Mouse (Mus musculus): ENCODE data around the gene Nol9. TPM values are rescaled to one million over a fixed set of nuclear protein-coding genes. Genes with fewer than 3 reads are reported as not detected.
A peak's percentile ranks its signal among the peaks of the same experiment; 100 is the strongest.

Nol9 gene
- polyA plus RNA-seq, 1 experiment: 18.1 TPM

DNA sequence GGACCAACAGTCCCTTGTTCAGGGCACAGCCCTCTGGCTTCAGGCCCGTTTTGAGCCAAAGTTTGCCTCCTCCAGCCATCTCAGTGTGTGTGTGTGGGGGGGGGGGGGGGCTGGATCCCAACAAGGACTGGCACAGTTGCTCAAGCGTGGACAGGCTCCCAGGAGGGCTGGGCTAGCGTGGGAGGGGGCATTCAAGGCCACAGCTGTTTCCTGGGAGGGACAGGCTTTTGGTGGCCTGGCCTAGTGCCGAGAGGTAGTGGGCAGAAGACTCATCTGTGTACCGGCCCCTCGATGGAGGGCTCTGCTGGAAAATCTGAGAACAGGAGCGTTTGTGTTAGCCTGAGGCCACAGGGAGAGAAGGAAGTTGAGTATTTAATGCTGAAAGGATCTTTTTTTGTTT is 40.8 kb downstream of the Nol9 start:
- Histone ChIP-seq H3K36me3 (ENCODE audit: control insufficient read depth, insufficient read depth, low read length) (no peaks in the 10 kb centered on the region), H3K27ac (ENCODE audit: insufficient read depth, low read depth, low read length) (no peak overlapping the region), H3K27me3 (replicated peaks; ENCODE audit: control insufficient read depth, insufficient read depth, low read length) (no peaks in the 10 kb centered on the region), H3K4me1 (ENCODE audit: control insufficient read depth, insufficient read depth, low read length) (no peaks in the 10 kb centered on the region), H3K4me3 (ENCODE audit: insufficient read depth, low read depth, low read length) (no peak overlapping the region)
- DNase-seq: no peak
- WGBS: 22% methylated on average over 7 of the region's 7 CpGs
- no peak for TF ChIP-seq CTCF (conservative IDR thresholded peaks at IDR 0.05; ENCODE audit: insufficient read depth, insufficient read length, low read depth, low read length)
- no peak for TF ChIP-seq POLR2A (IDR thresholded peaks at IDR 0.05; ENCODE audit: low read depth, low read length)

DNA sequence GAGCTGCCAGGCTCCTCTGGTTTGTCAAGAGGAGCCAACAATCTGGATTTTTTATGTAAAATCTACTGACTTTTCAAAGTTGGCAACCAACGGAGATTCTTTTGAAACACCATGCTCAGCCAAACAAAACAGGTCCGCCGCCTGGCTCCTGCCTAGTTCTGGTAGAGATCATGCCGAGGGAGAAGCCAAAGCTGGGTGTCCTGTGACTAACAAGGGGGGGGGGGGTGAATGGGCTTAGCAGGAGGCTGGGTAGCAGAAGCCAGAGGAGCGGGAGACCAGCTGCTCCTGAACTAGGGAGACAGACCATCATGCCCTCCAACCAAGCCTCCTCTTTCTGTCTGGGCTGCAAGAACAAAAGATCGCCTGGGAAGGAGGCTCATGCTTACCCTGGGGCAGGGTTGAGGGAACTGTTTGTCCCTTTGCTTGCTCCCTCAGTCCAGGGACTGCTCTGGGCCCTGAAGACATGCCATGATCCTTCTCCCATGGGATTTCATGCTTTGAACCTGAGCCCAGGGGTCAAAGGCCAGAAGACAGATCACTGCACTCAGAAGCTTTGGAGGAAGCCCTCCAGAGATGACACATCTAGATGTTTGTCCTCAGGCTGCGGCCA is 44.6 kb downstream of the Nol9 start:
- H3K27ac ChIP-seq (ENCODE audit: insufficient read depth, low read depth, low read length): no peak overlapping the region
- 46% methylated on average over 7 of the region's 7 CpGs for WGBS
- TF ChIP-seq POLR2A (IDR thresholded peaks at IDR 0.05; ENCODE audit: low read depth, low read length) (no peak), CTCF (conservative IDR thresholded peaks at IDR 0.05; ENCODE audit: insufficient read depth, insufficient read length, low read depth, low read length) (no peak)
- H3K4me3 ChIP-seq (ENCODE audit: insufficient read depth, low read depth, low read length): no peak overlapping the region
- DNase-seq: peak; percentile 51
- no peaks in the 10 kb centered on the region for H3K36me3 ChIP-seq (ENCODE audit: control insufficient read depth, insufficient read depth, low read length)
- H3K27me3 ChIP-seq (replicated peaks; ENCODE audit: control insufficient read depth, insufficient read depth, low read length): no peaks in the 10 kb centered on the region
- H3K4me1 ChIP-seq (ENCODE audit: control insufficient read depth, insufficient read depth, low read length): peaks cover 8% of the 10 kb centered on the region; the same call in 1 of the 2 replicates

DNA sequence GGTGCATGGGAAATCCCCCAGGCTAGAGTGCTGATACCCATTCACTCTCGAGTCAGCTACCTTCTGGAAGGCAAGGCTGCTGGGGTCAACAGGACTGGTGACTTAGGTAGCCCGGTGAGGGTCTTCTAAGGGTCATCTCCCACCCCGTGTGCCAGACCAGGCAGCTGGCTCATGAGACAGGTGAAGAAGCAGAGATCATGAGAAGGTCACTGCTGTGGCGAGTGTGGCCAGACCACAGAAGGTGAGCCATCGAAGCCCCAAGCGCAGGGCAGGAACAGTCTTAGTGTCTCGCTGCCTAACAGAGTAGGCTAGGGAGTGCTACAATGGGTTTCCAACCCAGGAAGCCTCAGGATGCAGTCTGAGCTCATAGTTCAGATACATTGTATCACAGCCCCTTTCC is 45.5 kb downstream of the Nol9 start:
- Histone ChIP-seq H3K27me3 (replicated peaks; ENCODE audit: control insufficient read depth, insufficient read depth, low read length) (no peaks in the 10 kb centered on the region), H3K27ac (ENCODE audit: insufficient read depth, low read depth, low read length) (no peak overlapping the region), H3K4me1 (ENCODE audit: control insufficient read depth, insufficient read depth, low read length) (peaks cover 8% of the 10 kb centered on the region; the same call in 1 of the 2 replicates), H3K4me3 (ENCODE audit: insufficient read depth, low read depth, low read length) (no peak overlapping the region), H3K36me3 (ENCODE audit: control insufficient read depth, insufficient read depth, low read length) (no peaks in the 10 kb centered on the region)
- TF ChIP-seq CTCF (conservative IDR thresholded peaks at IDR 0.05; ENCODE audit: insufficient read depth, insufficient read length, low read depth, low read length): no peak
- no peak for TF ChIP-seq POLR2A (IDR thresholded peaks at IDR 0.05; ENCODE audit: low read depth, low read length)
- DNase-seq: no peak
- WGBS: 90% methylated on average over 7 of the region's 7 CpGs

GRCm38 (mm10) chr4:152086505-152087210 is 47.5 kb downstream of the Nol9 start:
- 0 out of 2 replicates have a peak overlapping the region, but pooled peaks have one; percentile 42 for H3K27ac ChIP-seq (ENCODE audit: insufficient read depth, low read depth, low read length)
- H3K27me3 ChIP-seq (replicated peaks; ENCODE audit: control insufficient read depth, insufficient read depth, low read length): no peaks in the 10 kb centered on the region
- peak overlapping the region; percentile 88 for H3K4me3 ChIP-seq (ENCODE audit: insufficient read depth, low read depth, low read length)
- TF ChIP-seq CTCF (conservative IDR thresholded peaks at IDR 0.05; ENCODE audit: insufficient read depth, insufficient read length, low read depth, low read length) (no peak), POLR2A (IDR thresholded peaks at IDR 0.05; ENCODE audit: low read depth, low read length) (no peak)
- H3K4me1 ChIP-seq (ENCODE audit: control insufficient read depth, insufficient read depth, low read length): peaks cover 8% of the 10 kb centered on the region; the same call in 1 of the 2 replicates
- H3K36me3 ChIP-seq (ENCODE audit: control insufficient read depth, insufficient read depth, low read length): no peaks in the 10 kb centered on the region
- WGBS: under 1% methylated on average over 81 of the region's 92 CpGs
- DNase-seq: peak; percentile 78

DNA sequence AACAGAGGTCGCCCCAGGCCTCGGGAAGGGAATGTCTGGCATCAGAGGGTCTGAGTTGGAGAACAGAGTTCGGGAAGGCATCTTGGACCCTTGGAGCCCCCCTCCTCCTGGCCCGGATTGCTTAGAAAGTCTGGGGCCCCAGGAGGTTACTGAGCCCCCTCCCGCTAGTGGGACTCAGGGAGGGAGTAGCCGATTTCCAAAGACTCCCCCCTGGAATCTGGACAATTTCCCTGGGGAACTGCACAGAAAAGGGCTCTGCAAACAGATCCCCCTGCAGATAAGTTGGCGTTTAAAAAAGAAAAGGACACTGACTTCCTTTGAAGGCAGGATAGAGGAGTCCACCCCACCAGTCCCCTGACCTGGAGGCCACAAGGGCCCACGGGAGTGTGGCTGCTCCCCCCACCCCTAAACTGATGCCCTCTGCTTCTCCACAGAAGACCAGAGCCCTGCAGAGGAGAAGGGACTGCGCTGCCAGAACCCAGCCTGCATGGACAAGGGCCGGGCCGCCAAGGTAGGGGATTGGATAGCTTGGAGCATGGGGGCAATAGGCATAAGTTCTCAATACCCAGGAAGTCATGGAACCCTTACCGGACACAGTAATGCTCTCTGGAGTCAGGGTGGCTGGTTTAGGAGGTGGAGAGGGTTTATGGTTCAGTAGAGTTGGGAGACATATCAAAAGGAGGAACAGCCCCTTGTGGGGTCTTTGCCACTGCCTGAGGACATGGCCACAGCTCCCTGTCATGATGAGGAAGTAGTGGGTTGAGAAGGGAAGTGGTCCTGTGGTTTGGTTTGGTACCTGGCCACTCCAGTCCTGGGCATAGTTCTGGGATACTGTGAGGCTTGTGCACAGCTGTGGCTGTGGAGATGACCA is 48.3 kb downstream of the Nol9 start:
- H3K36me3 ChIP-seq (ENCODE audit: control insufficient read depth, insufficient read depth, low read length): no peaks in the 10 kb centered on the region
- no peak for TF ChIP-seq POLR2A (IDR thresholded peaks at IDR 0.05; ENCODE audit: low read depth, low read length)
- TF ChIP-seq CTCF (conservative IDR thresholded peaks at IDR 0.05; ENCODE audit: insufficient read depth, insufficient read length, low read depth, low read length): no peak
- no peak for DNase-seq
- H3K4me1 ChIP-seq (ENCODE audit: control insufficient read depth, insufficient read depth, low read length): peaks cover 8% of the 10 kb centered on the region; the same call in 1 of the 2 replicates
- H3K27ac ChIP-seq (ENCODE audit: insufficient read depth, low read depth, low read length): 0 out of 2 replicates have a peak overlapping the region, but pooled peaks have one; percentile 42
- no peaks in the 10 kb centered on the region for H3K27me3 ChIP-seq (replicated peaks; ENCODE audit: control insufficient read depth, insufficient read depth, low read length)
- WGBS: 10% methylated on average over 12 of the region's 12 CpGs
- peak overlapping the region; percentile 88 for H3K4me3 ChIP-seq (ENCODE audit: insufficient read depth, low read depth, low read length)

DNA sequence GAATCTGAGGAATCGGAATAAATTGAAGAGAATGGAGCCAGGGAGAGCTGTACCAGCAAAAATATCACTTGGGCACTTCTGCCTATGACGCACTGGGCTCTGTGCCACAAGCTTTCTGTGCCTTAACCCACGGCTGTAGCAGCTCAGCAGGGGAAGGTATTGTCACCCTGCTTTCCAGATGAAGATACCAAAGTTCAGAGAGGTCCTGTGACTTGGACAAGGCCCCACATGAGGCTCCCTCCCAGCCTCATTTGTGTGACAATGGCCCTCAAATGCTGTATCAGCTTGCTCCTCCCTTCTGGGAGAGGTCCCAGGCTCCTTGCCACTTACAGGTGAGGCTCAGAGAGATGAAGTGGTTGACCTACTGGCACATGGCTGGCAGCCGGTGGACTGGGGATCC is 49.0 kb downstream of the Nol9 start:
- Histone ChIP-seq H3K27me3 (replicated peaks; ENCODE audit: control insufficient read depth, insufficient read depth, low read length) (no peaks in the 10 kb centered on the region), H3K4me1 (ENCODE audit: control insufficient read depth, insufficient read depth, low read length) (peaks cover 8% of the 10 kb centered on the region; the same call in 1 of the 2 replicates), H3K36me3 (ENCODE audit: control insufficient read depth, insufficient read depth, low read length) (no peaks in the 10 kb centered on the region), H3K27ac (ENCODE audit: insufficient read depth, low read depth, low read length) (no peak overlapping the region), H3K4me3 (ENCODE audit: insufficient read depth, low read depth, low read length) (no peak overlapping the region)
- DNase-seq: peak; percentile 61
- no peak for TF ChIP-seq POLR2A (IDR thresholded peaks at IDR 0.05; ENCODE audit: low read depth, low read length)
- 43% methylated on average over 4 of the region's 4 CpGs for WGBS
